Comparison of ENCODE assay signal across 8 mouse cellular contexts in genomic region chr6:117932325-117933051, GRCm38 (mm10). TPM values are rescaled to one million over a fixed set of nuclear protein-coding genes. Genes with fewer than 3 reads are reported as not detected.
DNase-seq lines count a peak whose midpoint lies in the region; ATAC-seq and TF ChIP-seq lines count a peak whose summit lies in the region.

No protein-coding gene starts in this region.

- H3K27ac ChIP-seq in heart, embryonic 10.5 days = no peak overlapping the region
- no peak overlapping the region for H3K27ac ChIP-seq in cortical plate, adult 2 months (ENCODE audit: insufficient read depth, low read length)
- H3K27ac ChIP-seq in liver, adult 2 months (replicated peaks; ENCODE audit: insufficient read depth, low read depth, low read length) = no peak overlapping the region
- no peak overlapping the region for H3K27ac ChIP-seq in stomach, postnatal 0 days (replicated peaks)
- H3K27ac ChIP-seq in midbrain, embryonic 10.5 days (replicated peaks) = no peak overlapping the region

- H3K4me3 ChIP-seq in heart, embryonic 10.5 days = no peak overlapping the region
- H3K4me3 ChIP-seq in E14TG2a.4 (replicated peaks; ENCODE audit: low read length) = no peak overlapping the region
- no peak overlapping the region for H3K4me3 ChIP-seq in cortical plate, adult 2 months (ENCODE audit: insufficient read depth, low read length)
- no peak overlapping the region for H3K4me3 ChIP-seq in liver, adult 2 months (ENCODE audit: insufficient read depth, low read depth, low read length)
- no peak overlapping the region for H3K4me3 ChIP-seq in stomach, postnatal 0 days (ENCODE audit: low read depth, low read length)
- no peak overlapping the region for H3K4me3 ChIP-seq in midbrain, embryonic 10.5 days

- H3K4me2 ChIP-seq in stomach, postnatal 0 days (replicated peaks; ENCODE audit: low read depth) = no peak overlapping the region

- TF ChIP-seq EP300 in stomach, postnatal 0 days (optimal IDR thresholded peaks at IDR 0.05) = no peak

- 0 out of 2 replicates have a peak, but pooled peaks have one; percentile 46 for ATAC-seq in stomach, postnatal 0 days (ENCODE audit: low FRiP score, low TSS enrichment)

- no peaks in the 10 kb centered on the region for H3K9me3 ChIP-seq in heart, embryonic 10.5 days
- no peaks in the 10 kb centered on the region for H3K9me3 ChIP-seq in E14TG2a.4 (ENCODE audit: low read length)
- no peaks in the 10 kb centered on the region for H3K9me3 ChIP-seq in stomach, postnatal 0 days (ENCODE audit: control insufficient read depth, low read length)
- H3K9me3 ChIP-seq in midbrain, embryonic 10.5 days (replicated peaks) = no peaks in the 10 kb centered on the region

- peaks cover 27% of the 10 kb centered on the region for H3K36me3 ChIP-seq in heart, embryonic 10.5 days
- peaks cover 42% of the 10 kb centered on the region for H3K36me3 ChIP-seq in E14TG2a.4 (ENCODE audit: insufficient read depth, low read length)
- peaks cover 5% of the 10 kb centered on the region; the same call in 1 of the 2 replicates for H3K36me3 ChIP-seq in liver, adult 2 months (ENCODE audit: control insufficient read depth, insufficient read depth, low read length)
- no peaks in the 10 kb centered on the region for H3K36me3 ChIP-seq in stomach, postnatal 0 days (ENCODE audit: control insufficient read depth, insufficient read depth, low read length)
- H3K36me3 ChIP-seq in midbrain, embryonic 10.5 days = peaks cover 30% of the 10 kb centered on the region

- peaks cover 15% of the 10 kb centered on the region; the same call in 1 of the 2 replicates for H3K4me1 ChIP-seq in heart, embryonic 10.5 days
- peaks cover 57% of the 10 kb centered on the region for H3K4me1 ChIP-seq in E14TG2a.4 (replicated peaks; ENCODE audit: low read depth, low read length)
- no peaks in the 10 kb centered on the region for H3K4me1 ChIP-seq in cortical plate, adult 2 months (ENCODE audit: control insufficient read depth, insufficient read depth, low read length)
- no peaks in the 10 kb centered on the region for H3K4me1 ChIP-seq in liver, adult 2 months (ENCODE audit: control insufficient read depth, insufficient read depth, low read length)
- H3K4me1 ChIP-seq in stomach, postnatal 0 days (replicated peaks; ENCODE audit: control insufficient read depth, insufficient read depth) = no peaks in the 10 kb centered on the region
- no peaks in the 10 kb centered on the region for H3K4me1 ChIP-seq in midbrain, embryonic 10.5 days

- H3K27me3 ChIP-seq in heart, embryonic 10.5 days (ENCODE audit: insufficient read depth, poor library complexity, severe bottlenecking) = no peaks in the 10 kb centered on the region
- H3K27me3 ChIP-seq in E14TG2a.4 (ENCODE audit: insufficient read depth, low read length) = no peaks in the 10 kb centered on the region
- H3K27me3 ChIP-seq in liver, adult 2 months (ENCODE audit: control insufficient read depth, insufficient read depth, low read length) = no peaks in the 10 kb centered on the region
- H3K27me3 ChIP-seq in stomach, postnatal 0 days (ENCODE audit: control insufficient read depth, insufficient read depth, low read length) = no peaks in the 10 kb centered on the region
- no peaks in the 10 kb centered on the region for H3K27me3 ChIP-seq in midbrain, embryonic 10.5 days (ENCODE audit: low read depth, poor library complexity, severe bottlenecking)

- peak; percentile 51 for TF ChIP-seq CTCF in E14TG2a.4 (conservative IDR thresholded peaks at IDR 0.05; ENCODE audit: low read length)
- peak; percentile 64 for TF ChIP-seq CTCF in cortical plate, adult 2 months (IDR thresholded peaks at IDR 0.05; ENCODE audit: extremely low read depth, insufficient read depth, low read length)
- TF ChIP-seq CTCF in liver, adult 2 months (IDR thresholded peaks at IDR 0.05; ENCODE audit: low read depth, low read length) = peak; percentile 63
- TF ChIP-seq CTCF in stomach, postnatal 0 days (IDR thresholded peaks at IDR 0.05; ENCODE audit: low read depth) = peak; percentile 76

- H3K79me2 ChIP-seq in liver, adult 2 months (ENCODE audit: control insufficient read depth, insufficient read depth, low read length) = no peaks in the 10 kb centered on the region

- no peak overlapping the region for H3K9ac ChIP-seq in liver, adult 2 months (ENCODE audit: low read depth, low read length)
- H3K9ac ChIP-seq in stomach, postnatal 0 days (ENCODE audit: low read length) = no peak overlapping the region

- DNase-seq in heart, embryonic 10.5 days (ENCODE audit: low spot score) = peak; percentile 85
- DNase-seq in heart, postnatal 36 days = no peak
- DNase-seq in liver, adult 2 months (ENCODE audit: extremely low read depth, low read depth, low spot score) = no peak
- DNase-seq in stomach, postnatal 0 days (ENCODE audit: low spot score) = peak; percentile 41
- no peak for DNase-seq in layer of hippocampus, postnatal 14 days (ENCODE audit: low spot score in 2 of 2)
- DNase-seq in midbrain, embryonic 10.5 days (ENCODE audit: low spot score) = no peak

- no peak for TF ChIP-seq POLR2A in cortical plate, adult 2 months (IDR thresholded peaks at IDR 0.05; ENCODE audit: extremely low read depth, insufficient read depth, low read length)
- no peak for TF ChIP-seq POLR2A in liver, adult 2 months (IDR thresholded peaks at IDR 0.05; ENCODE audit: extremely low read depth, insufficient read depth, low read length)

- 41% methylated on average over 11 of the region's 11 CpGs for WGBS in heart, embryonic 10.5 days
- WGBS in liver, adult 2 months = 62% methylated on average over 11 of the region's 11 CpGs
- 52% methylated on average over 11 of the region's 11 CpGs for WGBS in stomach, postnatal 0 days
- WGBS in midbrain, embryonic 10.5 days = 56% methylated on average over 11 of the region's 11 CpGs

- intact Hi-C loops in heart, postnatal 36 days (cut with DNase I) = no loop called here

RNA-seq across cellular contexts. Expression of gene Fxyd4, which starts 5.0 kb away (rescaled TPM):
- 2.2 and 4.1 TPM in 2 replicates for polyA plus RNA-seq in heart, embryonic 10.5 days (2016; fragmentation: Nextera tagmentation; extraction: Ambion mirVana)
- not detected for total RNA-seq in heart, postnatal 36 days (2021)
- 0.17 TPM in 1 of 2 replicates, not detected in the other for polyA plus RNA-seq in cortical plate, adult 2 months (2012; rRNA removed)
- total RNA-seq in liver, adult 2 months (2014; rRNA removed) = not detected in 2 replicates
- polyA plus RNA-seq in liver, adult 2 months (2012; rRNA removed) = 0.18 TPM in 1 of 2 replicates, not detected in the other
- 4.2 and 5.8 TPM in 2 replicates for polyA plus RNA-seq in stomach, postnatal 0 days (2015; fragmentation: Nextera tagmentation; extraction: Ambion mirVana)
- not detected for total RNA-seq in layer of hippocampus, postnatal 14 days (2021)
- 2.8 and 3.0 TPM in 2 replicates for polyA plus RNA-seq in midbrain, embryonic 10.5 days (2016; fragmentation: Nextera tagmentation; extraction: Ambion mirVana)

RNA-seq across cellular contexts. Expression of gene Hnrnpf, which starts 32.4 kb away (rescaled TPM):
- 660 and 767 TPM in 2 replicates for polyA plus RNA-seq in heart, embryonic 10.5 days (2016; fragmentation: Nextera tagmentation; extraction: Ambion mirVana)
- total RNA-seq in heart, postnatal 36 days (2021) = 100 to 1,000 TPM; 190 to 198 TPM
- polyA plus RNA-seq in cortical plate, adult 2 months (2012; rRNA removed) = 101 and 111 TPM in 2 replicates
- 188 and 197 TPM in 2 replicates for total RNA-seq in liver, adult 2 months (2014; rRNA removed)
- polyA plus RNA-seq in liver, adult 2 months (2012; rRNA removed) = 88.2 and 89.3 TPM in 2 replicates
- 388 and 401 TPM in 2 replicates for polyA plus RNA-seq in stomach, postnatal 0 days (2015; fragmentation: Nextera tagmentation; extraction: Ambion mirVana)
- total RNA-seq in layer of hippocampus, postnatal 14 days (2021) = 100 to 1,000 TPM; 140 to 154 TPM
- 762 and 839 TPM in 2 replicates for polyA plus RNA-seq in midbrain, embryonic 10.5 days (2016; fragmentation: Nextera tagmentation; extraction: Ambion mirVana)

Comparison
In these comparisons a context has a peak if more than half of its experiments do, and no peak if none do; other contexts are left out.
1. DNase-seq: peak in heart, embryonic 10.5 days (single experiment) and stomach, postnatal 0 days (single experiment); none in heart, postnatal 36 days (0 of 2), liver, adult 2 months (single experiment), layer of hippocampus, postnatal 14 days (0 of 2) and midbrain, embryonic 10.5 days (single experiment).
2. Peak in every context shown above with its lines, with median percentiles within 50 percentile points of each other: CTCF ChIP-seq.